Mouse (Mus musculus) ES-E14 (cell line): ENCODE results near the gene Ldlr.

Source experiments
- CHD2 ChIP-seq: IDR thresholded peaks from 2 replicates; pipeline ENCODE4 v1.6.1; 2014; ENCODE audit warnings: mild to moderate bottlenecking, low read depth, low read length, inconsistent platforms
- ZC3H11A ChIP-seq: IDR thresholded peaks from 2 replicates; pipeline ENCODE4 v1.6.1; 2012; ENCODE audit warnings: low read depth, mild to moderate bottlenecking, inconsistent platforms, low read length, borderline replicate concordance
- ZNF384 ChIP-seq: IDR thresholded peaks from 2 replicates; pipeline ENCODE4 v1.6.1; 2012; ENCODE audit warnings: low read depth, low read length, inconsistent platforms

DNA sequence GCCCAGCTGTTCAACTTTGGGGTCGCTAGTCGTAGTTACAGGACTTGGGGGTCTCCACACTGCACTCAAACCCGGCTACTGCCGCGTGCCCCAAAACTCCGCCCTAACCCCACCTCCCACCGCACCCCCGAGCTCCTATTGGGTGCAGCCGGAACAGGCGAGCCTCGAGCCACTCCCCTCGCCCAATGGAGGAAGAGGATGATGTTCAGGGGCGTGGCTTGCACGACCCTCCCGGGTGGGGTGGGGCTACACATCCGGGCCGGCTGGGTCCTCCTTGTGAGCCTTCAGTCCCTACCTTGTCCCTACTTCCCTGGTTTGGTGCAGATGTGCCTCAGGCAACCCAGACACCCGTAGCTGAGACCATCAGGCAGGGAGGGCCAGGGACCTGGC is 859 bp downstream of the Ldlr start:
- no peak for TF ChIP-seq ZNF384
- TF ChIP-seq CHD2, result no peak
- no peak for TF ChIP-seq ZC3H11A
